Comparison of ENCODE assay signal across 9 mouse cellular contexts in the genomic region with DNA sequence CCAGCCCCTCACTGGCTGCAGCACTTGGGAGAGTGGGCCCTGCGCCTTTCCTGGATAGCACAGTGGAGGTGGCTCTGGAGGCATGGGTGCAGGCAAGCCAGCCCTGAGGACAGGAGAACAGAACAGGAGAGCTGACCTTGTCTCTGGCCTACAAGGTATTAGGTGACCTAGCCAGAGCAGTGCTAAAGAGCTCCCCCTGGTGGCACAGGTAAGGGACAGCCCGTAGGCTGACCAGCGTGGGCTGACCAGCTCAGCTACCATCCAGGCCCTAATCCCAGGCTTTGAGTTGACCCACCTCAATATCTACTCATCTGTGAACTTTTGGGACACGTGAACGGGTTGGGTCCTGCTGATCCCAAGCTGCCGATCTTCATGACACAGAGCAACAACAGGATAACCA.
A peak's percentile ranks its signal among the peaks of the same experiment; 100 is the strongest.
DNase-seq lines count a peak whose midpoint lies in the region; ATAC-seq and TF ChIP-seq lines count a peak whose summit lies in the region.
"Had no signal": no experiment of that assay in that cellular context is flagged by ENCODE, and none has a peak within 500 bp of the region (broad histone marks: within the 10 kb centered on the region; RNA-seq: fewer than 3 reads in every experiment).

No protein-coding gene starts in this region.

- H3K9ac ChIP-seq in heart, embryonic 12.5 days = no peak overlapping the region
- H3K9ac ChIP-seq in embryonic facial prominence, embryonic 11.5 days (replicated peaks; ENCODE audit: low read length) = no peak overlapping the region

- H3K4me3 ChIP-seq in heart, embryonic 12.5 days = no peak overlapping the region
- H3K4me3 ChIP-seq in embryonic facial prominence, embryonic 11.5 days (ENCODE audit: low read depth, low read length) = no peak overlapping the region
- no peak overlapping the region for H3K4me3 ChIP-seq in spleen, adult 2 months (ENCODE audit: extremely low read depth, insufficient read depth, insufficient read length)

- H3K9me3 ChIP-seq in heart, embryonic 12.5 days (replicated peaks) = no peaks in the 10 kb centered on the region
- no peaks in the 10 kb centered on the region for H3K9me3 ChIP-seq in embryonic facial prominence, embryonic 11.5 days (replicated peaks; ENCODE audit: control insufficient read depth, low read length)

- no peak for TF ChIP-seq POLR2A in spleen, adult 2 months (IDR thresholded peaks at IDR 0.05; ENCODE audit: low read depth, low read length)

- H3K4me2 ChIP-seq in heart, embryonic 12.5 days = no peak overlapping the region
- H3K4me2 ChIP-seq in embryonic facial prominence, embryonic 11.5 days (ENCODE audit: low read depth, low read length) = no peak overlapping the region

- POLR2A ChIA-PET in Patski (lab: Charles Lee) = no interaction called here

- DNase-seq in heart, adult 18-20 months = peak; percentile 16 to 49
- DNase-seq in Patski (ENCODE audit: low read depth, low spot score) = no peak
- peak; percentile 38 for DNase-seq in embryonic facial prominence, embryonic 11.5 days (ENCODE audit: low spot score)
- DNase-seq in liver = peak; percentile 66
- peak in 1 of 2 experiments; percentile 38 for DNase-seq in spleen, adult 2 months (ENCODE audit: low read depth in 1 of 2, low spot score in 2 of 2)
- DNase-seq in left cerebral cortex, postnatal 36 days (ENCODE audit: low spot score in 2 of 2) = no peak
- no peak for DNase-seq in left cerebral cortex, adult 11 months (ENCODE audit: low spot score)

- ATAC-seq in heart, embryonic 12.5 days (ENCODE audit: insufficient number of reproducible peaks, low FRiP score) = no peak
- ATAC-seq in Patski = peak; percentile 54
- no peak for ATAC-seq in embryonic facial prominence, embryonic 11.5 days (replicated peaks; ENCODE audit: insufficient number of reproducible peaks, low FRiP score, low TSS enrichment, low read depth)

- 69% methylated on average over 6 of the region's 6 CpGs for WGBS in heart, embryonic 12.5 days
- WGBS in embryonic facial prominence, embryonic 11.5 days = 62% methylated on average over 6 of the region's 6 CpGs
- WGBS in spleen, adult 2 months = 82% methylated on average over 6 of the region's 6 CpGs

- intact Hi-C loops in left cerebral cortex, postnatal 36 days (cut with DNase I) = no loop called here

- H3K36me3 ChIP-seq in heart, embryonic 12.5 days = no peaks in the 10 kb centered on the region
- H3K36me3 ChIP-seq in embryonic facial prominence, embryonic 11.5 days (replicated peaks; ENCODE audit: control insufficient read depth, insufficient read depth, low read depth, low read length) = no peaks in the 10 kb centered on the region
- no peaks in the 10 kb centered on the region for H3K36me3 ChIP-seq in spleen, adult 2 months (ENCODE audit: control insufficient read depth, insufficient read depth, low read length)

- TF ChIP-seq CTCF in Patski (IDR thresholded peaks at IDR 0.05) = peak; percentile 82
- TF ChIP-seq CTCF in spleen, adult 2 months (IDR thresholded peaks at IDR 0.05; ENCODE audit: extremely low read depth, insufficient read depth, insufficient read length, insufficient replicate concordance) = peak; percentile 63; the same call in 1 of the 2 replicates

- H3K27ac ChIP-seq in heart, embryonic 12.5 days (ENCODE audit: poor library complexity, severe bottlenecking) = no peak overlapping the region
- H3K27ac ChIP-seq in embryonic facial prominence, embryonic 11.5 days (replicated peaks; ENCODE audit: low read depth, low read length) = no peak overlapping the region
- H3K27ac ChIP-seq in spleen, adult 2 months (ENCODE audit: insufficient read depth, low read length) = no peak overlapping the region
- H3K27ac ChIP-seq: macrophage had no signal

- in situ Hi-C loops in Patski (cut with MboI; ENCODE audit: low pct_unique_long_range_greater_than_20kb) = no loop called here

- CTCF ChIA-PET in Patski (lab: Charles Lee) = interaction anchor here (0.9 to 2.7 kb wide), 5 partner anchors 9 to 190 kb away, joined by 3 to 37 read pairs (median 3); no protein-coding TSS in a partner anchor

- no peaks in the 10 kb centered on the region for H3K27me3 ChIP-seq in heart, embryonic 12.5 days (replicated peaks)
- no peaks in the 10 kb centered on the region for H3K27me3 ChIP-seq in Patski
- no peaks in the 10 kb centered on the region for H3K27me3 ChIP-seq in embryonic facial prominence, embryonic 11.5 days (ENCODE audit: control insufficient read depth, insufficient read depth, low read length)
- H3K27me3 ChIP-seq in spleen, adult 2 months (ENCODE audit: control insufficient read depth, insufficient read depth, low read length) = no peaks in the 10 kb centered on the region

- H3K4me1 ChIP-seq in heart, embryonic 12.5 days (replicated peaks) = 0 out of 2 replicates have a peak, but pooled peaks cover 4% of the 10 kb centered on the region
- H3K4me1 ChIP-seq in embryonic facial prominence, embryonic 11.5 days (ENCODE audit: control insufficient read depth, insufficient read depth, low read length) = no peaks in the 10 kb centered on the region; the same call in 1 of the 2 replicates
- no peaks in the 10 kb centered on the region for H3K4me1 ChIP-seq in spleen, adult 2 months (ENCODE audit: control insufficient read depth, insufficient read depth, insufficient read length)

Comparison
In these comparisons a context has a peak if more than half of its experiments do, and no peak if none do; other contexts are left out.
1. DNase-seq: peak in heart, adult 18-20 months (2 of 2), embryonic facial prominence, embryonic 11.5 days (single experiment) and liver (single experiment); none in Patski (single experiment), left cerebral cortex, postnatal 36 days (0 of 2) and left cerebral cortex, adult 11 months (single experiment).